Mouse (Mus musculus) embryonic facial prominence, embryonic 12.5 days (tissue): Measurements from ENCODE around the gene Zfp831. TPM values are rescaled to one million over a fixed set of nuclear protein-coding genes. Genes with fewer than 3 reads are reported as not detected.
A peak's percentile ranks its signal among the peaks of the same experiment; 100 is the strongest.

Experiments
- ATAC-seq: fragments of 200-750 bp; cut with Nextera tagmentation; 2 replicates; pipeline ENCODE4 v1.8.0; 2017; ENCODE audit not compliant: insufficient number of reproducible peaks, insufficient read depth, low FRiP score, low TSS enrichment
- H3K27ac ChIP-seq: fragments of 300-500 bp; sonication (generic); 2 replicates; pipeline ENCODE4 v1.5.1; 2016; ENCODE audit warnings: mild to moderate bottlenecking
- H3K27me3 ChIP-seq: fragments of 300-500 bp; sonication (generic); 2 replicates; pipeline ENCODE4 v1.6.1; 2016; ENCODE audit warnings: mild to moderate bottlenecking, moderate library complexity
- H3K36me3 ChIP-seq: fragments of 300-500 bp; sonication (generic); 2 replicates; pipeline ENCODE4 v1.6.1; 2016; ENCODE audit warnings: mild to moderate bottlenecking
- H3K4me1 ChIP-seq: fragments of 300-500 bp; sonication (generic); 2 replicates; pipeline ENCODE4 v1.6.1; 2016
- H3K4me2 ChIP-seq: fragments of 300-500 bp; sonication (generic); replicated peaks from 2 replicates; pipeline ENCODE4 v1.6.1; 2016; ENCODE audit warnings: mild to moderate bottlenecking, moderate library complexity
- H3K4me3 ChIP-seq: fragments of 300-500 bp; sonication (generic); 2 replicates; pipeline ENCODE4 v1.5.1; 2016; ENCODE audit warnings: mild to moderate bottlenecking
- H3K9ac ChIP-seq: fragments of 300-500 bp; sonication (generic); 2 replicates; pipeline ENCODE4 v1.6.1; 2016; ENCODE audit warnings: mild to moderate bottlenecking, moderate library complexity
- H3K9me3 ChIP-seq: fragments of 300-500 bp; sonication (generic); 2 replicates; pipeline ENCODE4 v1.6.1; 2016; ENCODE audit warnings: mild to moderate bottlenecking, moderate library complexity
- WGBS: fragments of 180-500 bp; shearing (Covaris S2); methylation state at CpG from one replicate; pipeline ENCODE4 v1.1.7; 2016; 5-methylcytosine and 5-hydroxymethylcytosine counted together
- polyA plus RNA-seq: library from polyadenylated mRNA; unstranded; fragments of >200 nt; fragmentation: Nextera tagmentation; extraction: Ambion mirVana; gene quantifications from 2 replicates; pipeline ENCODE4 v1.2.1, GENCODE M21; 2016

Zfp831 gene
- not detected in 2 replicates for polyA plus RNA-seq

- ATAC-seq, result peak; percentile 74; the same call in 1 of the 2 replicates
Measured at GRCm38 (mm10) chr2:174643448-174644144, at the start of gene Zfp831. Gene Zfp831, plus strand, starts transcription at chr2:174643534.

GRCm38 (mm10) chr2:174594965-174595364 lies 48.4 kb upstream of the Zfp831 start:
- peaks cover 16% of the 10 kb centered on the region for H3K4me1 ChIP-seq
- ATAC-seq, result no peak
- no peak overlapping the region for H3K4me3 ChIP-seq
- no peaks in the 10 kb centered on the region for H3K9me3 ChIP-seq
- H3K27ac ChIP-seq, result no peak overlapping the region
- H3K4me2 ChIP-seq, result no peak overlapping the region
- no peak overlapping the region for H3K9ac ChIP-seq
- no peaks in the 10 kb centered on the region for H3K36me3 ChIP-seq
- WGBS, result 76% methylated on average over 9 of the region's 9 CpGs
- H3K27me3 ChIP-seq, result no peaks in the 10 kb centered on the region

More at GRCm38 (mm10) chr2:174643448-174644144, at the start of gene Zfp831:
- Histone ChIP-seq H3K9me3 (no peaks in the 10 kb centered on the region), H3K27me3 (no peaks in the 10 kb centered on the region), H3K9ac (no peak within 1 kb of the TSS), H3K4me3 (no peak within 1 kb of the TSS), H3K27ac (no peak within 1 kb of the TSS), H3K4me1 (no peaks in the 10 kb centered on the region), H3K36me3 (no peaks in the 10 kb centered on the region), H3K4me2 (no peak within 1 kb of the TSS)
- 72% methylated on average over 18 of the region's 18 CpGs for WGBS

GRCm38 (mm10) chr2:174595611-174596010 lies 47.7 kb upstream of the Zfp831 start:
- Histone ChIP-seq H3K9ac (no peak overlapping the region), H3K4me2 (no peak overlapping the region), H3K9me3 (no peaks in the 10 kb centered on the region), H3K27me3 (no peaks in the 10 kb centered on the region), H3K36me3 (no peaks in the 10 kb centered on the region), H3K4me3 (no peak overlapping the region), H3K4me1 (peaks cover 22% of the 10 kb centered on the region), H3K27ac (no peak overlapping the region)
- 77% methylated on average over 2 of the region's 2 CpGs for WGBS
- ATAC-seq, result no peak

- ATAC-seq, result no peak
- Histone ChIP-seq H3K9ac (no peak overlapping the region), H3K36me3 (no peaks in the 10 kb centered on the region), H3K4me1 (peaks cover 22% of the 10 kb centered on the region), H3K4me2 (no peak overlapping the region), H3K9me3 (no peaks in the 10 kb centered on the region), H3K27ac (no peak overlapping the region), H3K27me3 (no peaks in the 10 kb centered on the region), H3K4me3 (no peak overlapping the region)
- WGBS, result 67% methylated on average over 15 of the region's 15 CpGs
Measured at GRCm38 (mm10) chr2:174596457-174596856, 46.9 kb upstream of the Zfp831 start.

GRCm38 (mm10) chr2:174598451-174598850 lies 44.9 kb upstream of the Zfp831 start:
- H3K27ac ChIP-seq, result peak overlapping the region; percentile 63; the same call in 1 of the 2 replicates
- no peaks in the 10 kb centered on the region for H3K27me3 ChIP-seq
- no peak overlapping the region for H3K9ac ChIP-seq
- 76% methylated on average over 12 of the region's 12 CpGs for WGBS
- no peak overlapping the region for H3K4me3 ChIP-seq
- no peaks in the 10 kb centered on the region for H3K36me3 ChIP-seq
- H3K4me2 ChIP-seq, result 0 out of 2 replicates have a peak overlapping the region, but pooled peaks have one; percentile 13
- no peaks in the 10 kb centered on the region for H3K9me3 ChIP-seq
- peaks cover 31% of the 10 kb centered on the region for H3K4me1 ChIP-seq
- no peak for ATAC-seq

- H3K4me3 ChIP-seq, result no peak overlapping the region
- H3K27ac ChIP-seq, result peak overlapping the region; percentile 72; the same call in 1 of the 2 replicates
- 40% methylated on average over 9 of the region's 9 CpGs for WGBS
- H3K4me2 ChIP-seq, result 0 out of 2 replicates have a peak overlapping the region, but pooled peaks have one; percentile 13
- H3K36me3 ChIP-seq, result no peaks in the 10 kb centered on the region
- ATAC-seq, result peak; percentile 30; the same call in 1 of the 2 replicates
- H3K27me3 ChIP-seq, result no peaks in the 10 kb centered on the region
- peaks cover 31% of the 10 kb centered on the region for H3K4me1 ChIP-seq
- no peak overlapping the region for H3K9ac ChIP-seq
- no peaks in the 10 kb centered on the region for H3K9me3 ChIP-seq
Measured at GRCm38 (mm10) chr2:174599071-174599635, 44.2 kb upstream of the Zfp831 start.

- H3K4me2 ChIP-seq, result no peak overlapping the region
- no peaks in the 10 kb centered on the region for H3K9me3 ChIP-seq
- H3K9ac ChIP-seq, result no peak overlapping the region
- no peak for ATAC-seq
- H3K36me3 ChIP-seq, result no peaks in the 10 kb centered on the region
- peaks cover 31% of the 10 kb centered on the region for H3K4me1 ChIP-seq
- peak overlapping the region; percentile 72 for H3K27ac ChIP-seq
- 61% methylated on average over 9 of the region's 9 CpGs for WGBS
- no peak overlapping the region for H3K4me3 ChIP-seq
- H3K27me3 ChIP-seq, result no peaks in the 10 kb centered on the region
Measured at GRCm38 (mm10) chr2:174599853-174600271, 43.5 kb upstream of the Zfp831 start.

- WGBS, result 57% methylated on average over 9 of the region's 9 CpGs
- Histone ChIP-seq H3K27me3 (no peaks in the 10 kb centered on the region), H3K4me3 (no peak overlapping the region), H3K9ac (no peak overlapping the region), H3K27ac (peak overlapping the region; percentile 36; the same call in 1 of the 2 replicates), H3K4me2 (no peak overlapping the region), H3K4me1 (peaks cover 29% of the 10 kb centered on the region), H3K36me3 (no peaks in the 10 kb centered on the region), H3K9me3 (no peaks in the 10 kb centered on the region)
- ATAC-seq, result no peak
Measured at GRCm38 (mm10) chr2:174601938-174602685, 41.2 kb upstream of the Zfp831 start.

GRCm38 (mm10) chr2:174603321-174603720 lies 40.0 kb upstream of the Zfp831 start:
- 90% methylated on average over 7 of the region's 7 CpGs for WGBS

GRCm38 (mm10) chr2:174605020-174605419 lies 38.3 kb upstream of the Zfp831 start:
- Histone ChIP-seq H3K4me1 (peaks cover 14% of the 10 kb centered on the region), H3K27ac (no peak overlapping the region), H3K9me3 (no peaks in the 10 kb centered on the region), H3K4me2 (no peak overlapping the region), H3K9ac (no peak overlapping the region), H3K36me3 (no peaks in the 10 kb centered on the region), H3K4me3 (no peak overlapping the region), H3K27me3 (no peaks in the 10 kb centered on the region)
- WGBS, result 97% methylated on average over 1 of the region's 1 CpGs
- ATAC-seq, result no peak

More at GRCm38 (mm10) chr2:174603321-174603720, 40.0 kb upstream of the Zfp831 start:
- no peaks in the 10 kb centered on the region for H3K36me3 ChIP-seq
- H3K4me3 ChIP-seq, result no peak overlapping the region
- H3K27ac ChIP-seq, result no peak overlapping the region
- no peaks in the 10 kb centered on the region for H3K9me3 ChIP-seq
- H3K4me1 ChIP-seq, result peaks cover 27% of the 10 kb centered on the region
- no peaks in the 10 kb centered on the region for H3K27me3 ChIP-seq
- H3K9ac ChIP-seq, result no peak overlapping the region
- no peak for ATAC-seq
- no peak overlapping the region for H3K4me2 ChIP-seq

- H3K4me3 ChIP-seq, result no peak overlapping the region
- H3K27me3 ChIP-seq, result no peaks in the 10 kb centered on the region
- peaks cover 8% of the 10 kb centered on the region for H3K4me1 ChIP-seq
- H3K9me3 ChIP-seq, result no peaks in the 10 kb centered on the region
- no peak overlapping the region for H3K27ac ChIP-seq
- no peaks in the 10 kb centered on the region for H3K36me3 ChIP-seq
- H3K9ac ChIP-seq, result no peak overlapping the region
- WGBS, result 89% methylated on average over 4 of the region's 4 CpGs
- ATAC-seq, result no peak
- no peak overlapping the region for H3K4me2 ChIP-seq
Measured at GRCm38 (mm10) chr2:174605442-174606087, 37.8 kb upstream of the Zfp831 start.
